Mouse (Mus musculus) layer of hippocampus, adult 2 months (tissue): ENCODE measurements around the gene Hipk1. TPM values are rescaled to one million over a fixed set of nuclear protein-coding genes. Genes with fewer than 3 reads are reported as not detected.
"Not testable (repeated sequence)": the region's sequence is repeated elsewhere in the genome, so short reads cannot be mapped to it uniquely, and the experiment has no call there.

Source experiments
- DNase-seq, 2 experiments: peaks; one replicate each; pipeline ENCODE4 v3.0.0; 2022; ENCODE audit warnings: low spot score in 2 of 2
- H3K27ac ChIP-seq: fragments of 200-600 bp; 2 replicates; pipeline ENCODE4 v1.8.1; 2022
- H3K4me3 ChIP-seq: fragments of 200-600 bp; 2 replicates; pipeline ENCODE4 v1.8.1; 2022; ENCODE audit warnings: mild to moderate bottlenecking
- CTCF ChIP-seq: fragments of 200-600 bp; conservative IDR thresholded peaks from 2 replicates; pipeline ENCODE4 v1.8.1; 2022; ENCODE audit warnings: antibody characterized with exemption, mild to moderate bottlenecking, moderate library complexity
- total RNA-seq, 2 experiments: library from RNA; stranded (reverse); gene quantifications; 2 replicates each; pipeline ENCODE4 v1.2.3; 2021

The Hipk1 gene
- total RNA-seq, 2 experiments from 2014 or later: 128 to 134 TPM

DNA sequence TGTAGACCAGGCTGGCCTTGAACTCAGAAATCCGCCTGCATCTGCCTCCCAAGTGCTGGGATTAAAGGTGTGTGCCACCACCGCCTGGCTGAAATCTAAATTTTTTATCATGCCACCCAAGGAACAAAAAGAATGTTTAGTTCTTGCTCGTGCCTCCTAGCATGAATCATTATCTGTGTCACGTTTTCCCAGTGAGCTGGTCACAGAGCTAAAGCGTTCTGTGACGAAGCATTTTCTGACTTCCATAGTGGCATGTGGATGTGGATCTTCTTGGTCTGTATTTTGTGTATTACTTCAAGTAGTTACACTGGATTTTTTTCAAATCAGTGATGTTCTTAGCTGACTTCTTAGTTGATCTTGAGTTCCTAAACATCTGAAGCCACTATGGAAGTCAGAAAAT is 19.6 kb upstream of the Hipk1 start:
- Histone ChIP-seq H3K27ac (no peak overlapping the region), H3K4me3 (no peak overlapping the region)
- TF ChIP-seq CTCF: no peak
- no peak for DNase-seq

DNA sequence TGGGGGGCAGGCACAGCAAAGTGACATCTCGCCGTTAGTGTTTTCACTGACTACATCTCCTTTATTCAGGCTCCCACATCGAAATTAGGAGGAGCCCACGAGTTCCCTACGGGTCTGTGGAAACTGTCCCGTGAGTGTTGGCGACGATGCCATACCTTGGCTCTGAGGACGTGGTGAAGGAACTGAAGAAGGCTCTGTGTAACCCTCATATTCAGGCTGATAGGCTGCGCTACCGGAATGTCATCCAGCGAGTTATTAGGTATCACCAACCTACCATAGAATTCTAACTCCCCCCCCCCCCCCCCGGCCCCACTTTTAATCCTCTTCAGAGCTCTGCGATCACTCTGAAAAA is 18.4 kb upstream of the Hipk1 start:
- no peak for TF ChIP-seq CTCF
- no peak for DNase-seq
- Histone ChIP-seq H3K27ac (peak overlapping the region; percentile 95), H3K4me3 (peak overlapping the region; percentile 97)

- H3K4me3 ChIP-seq: peak within 1 kb of the TSS; percentile 97
- peak; percentile 20 for TF ChIP-seq CTCF
Measured at GRCm38 (mm10) chr3:103808891-103809798, 17.8 kb upstream of the Hipk1 start, which contains the start of the genes Dclre1b, Ap4b1 and Gm43064. Gene Dclre1b, minus strand, starts transcription at chr3:103809444. Gene Ap4b1, plus strand, starts transcription at chr3:103809520. Gene Gm43064, plus strand, starts transcription at chr3:103809573.

DNA sequence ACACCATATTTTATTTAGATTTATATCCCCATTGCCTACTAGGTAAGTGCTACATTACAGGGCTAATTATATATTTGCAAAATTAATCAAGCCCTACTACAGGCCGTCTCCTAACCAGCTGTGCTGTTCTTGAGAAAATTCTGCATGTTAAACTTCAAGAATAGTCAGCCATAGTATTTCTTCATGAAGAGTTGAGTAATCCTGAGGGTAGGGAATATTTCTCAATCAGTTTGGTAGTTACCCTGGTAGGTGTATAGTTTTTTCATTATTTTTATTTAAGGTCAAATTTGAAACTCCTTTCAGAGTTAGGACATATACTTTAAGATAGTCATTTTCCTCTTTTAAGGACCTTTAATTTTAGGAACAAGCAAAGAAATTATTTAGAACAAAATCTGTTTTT is 14.3 kb upstream of the Hipk1 start:
- no peak for TF ChIP-seq CTCF
- DNase-seq: no peak
- Histone ChIP-seq H3K4me3 (no peak overlapping the region), H3K27ac (no peak overlapping the region)

More at GRCm38 (mm10) chr3:103808891-103809798, 17.8 kb upstream of the Hipk1 start, which contains the start of the genes Dclre1b, Ap4b1 and Gm43064:
- peak within 1 kb of the TSS; percentile 95 for H3K27ac ChIP-seq
- peak; percentile 85 to 87 for DNase-seq

DNA sequence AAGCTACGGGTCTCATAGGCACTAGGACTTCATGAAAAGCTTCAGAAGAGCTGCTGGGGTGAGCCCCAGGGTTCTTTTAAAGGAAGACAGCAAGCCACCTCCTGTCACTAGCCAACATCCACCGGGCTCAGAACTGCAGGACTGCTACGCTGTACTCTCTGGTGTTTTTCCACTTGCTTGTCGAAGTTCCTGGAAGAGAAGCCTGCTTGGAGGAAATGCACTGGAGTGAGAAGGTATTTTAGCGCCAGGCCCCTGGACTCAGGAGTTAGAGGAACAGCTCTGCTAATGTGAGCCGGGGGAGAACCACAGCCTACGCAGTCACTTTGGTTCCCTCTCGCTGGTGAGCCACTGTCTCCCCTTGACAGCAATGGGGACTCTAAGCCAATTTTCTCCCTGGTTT is 11.5 kb upstream of the Hipk1 start:
- no peak overlapping the region for H3K4me3 ChIP-seq
- DNase-seq: no peak
- H3K27ac ChIP-seq: peak overlapping the region; percentile 96
- no peak for TF ChIP-seq CTCF

- peak; percentile 52 to 67 for DNase-seq
- peak overlapping the region; percentile 22 for H3K4me3 ChIP-seq
- TF ChIP-seq CTCF: no peak
- H3K27ac ChIP-seq: peak overlapping the region; percentile 96
Measured at GRCm38 (mm10) chr3:103801631-103802531, 10.5 kb upstream of the Hipk1 start.

DNA sequence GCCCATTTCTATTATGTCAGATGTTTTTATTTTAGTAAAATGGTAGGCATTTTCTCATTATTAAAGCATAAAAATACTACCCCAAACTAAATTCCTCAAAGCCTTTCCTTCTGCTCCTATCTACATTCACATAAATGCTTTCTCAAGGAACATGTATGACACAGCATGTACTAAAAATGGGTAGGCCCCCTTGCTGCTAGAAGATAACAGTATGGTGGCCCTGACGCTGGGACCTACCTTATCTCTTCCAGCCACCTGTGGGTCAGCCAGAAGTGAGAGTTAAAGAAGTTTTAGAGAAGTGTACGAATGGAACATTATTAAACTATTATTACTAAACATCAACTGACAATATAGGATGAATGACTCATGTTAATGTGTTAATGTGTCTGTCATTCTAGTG is 8.1 kb upstream of the Hipk1 start:
- Histone ChIP-seq H3K4me3 (no peak overlapping the region), H3K27ac (no peak overlapping the region)
- no peak for TF ChIP-seq CTCF
- DNase-seq: no peak

DNA sequence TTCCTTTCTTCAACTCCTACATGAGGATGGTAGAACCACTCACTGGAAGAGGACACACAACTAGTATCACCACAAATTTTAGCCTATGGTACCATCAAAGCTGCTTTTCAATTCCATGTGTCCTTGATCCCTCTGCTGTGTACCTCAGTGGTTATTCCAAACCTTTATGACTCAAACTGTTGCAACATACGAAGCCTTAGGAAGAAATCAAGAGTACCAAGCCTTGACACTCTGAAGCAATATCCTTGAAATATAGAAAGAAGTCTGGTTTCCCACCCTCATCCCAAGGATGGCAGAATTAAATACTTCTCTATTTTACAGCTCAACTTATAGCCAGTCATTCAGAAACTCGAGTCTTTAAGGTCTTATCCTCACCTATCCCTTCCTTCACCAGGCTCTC is 5.0 kb upstream of the Hipk1 start:
- no peak for TF ChIP-seq CTCF
- no peak for DNase-seq

DNA sequence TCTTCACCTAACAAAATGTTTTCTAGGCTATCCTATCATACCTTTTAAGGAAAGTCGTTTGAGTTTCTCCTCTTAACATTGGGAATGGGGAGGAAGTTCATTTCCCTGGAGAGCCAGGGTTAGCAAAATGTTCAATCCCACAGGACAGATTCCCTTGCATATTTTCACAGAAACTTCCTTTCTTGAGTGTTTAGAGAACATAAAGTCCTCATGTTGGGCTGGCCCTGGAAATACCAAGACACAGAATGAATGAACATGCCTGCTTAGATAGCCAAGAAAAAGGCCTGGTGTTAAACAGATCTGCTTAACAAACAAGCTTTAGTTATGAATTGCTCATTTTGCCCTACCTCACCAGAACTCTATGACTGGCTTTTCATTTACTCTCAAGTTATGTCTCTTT is 1.2 kb upstream of the Hipk1 start:
- Histone ChIP-seq H3K4me3 (no peak overlapping the region), H3K27ac (no peak overlapping the region)
- TF ChIP-seq CTCF: no peak
- DNase-seq: no peak

More for the DNA sequence above, 5.0 kb upstream of the Hipk1 start:
- Histone ChIP-seq H3K27ac (no peak overlapping the region), H3K4me3 (no peak overlapping the region)

GRCm38 (mm10) chr3:103792111-103792406 is 696 bp upstream of the Hipk1 start:
- H3K27ac ChIP-seq: peak overlapping the region; percentile 99
- not testable (repeated sequence) for H3K4me3 ChIP-seq, DNase-seq

- peak overlapping the region; percentile 89 for H3K4me3 ChIP-seq
- DNase-seq: no peak
- TF ChIP-seq CTCF: no peak
- H3K27ac ChIP-seq: peak overlapping the region; percentile 99
Measured at GRCm38 (mm10) chr3:103790346-103791145, 817 bp downstream of the Hipk1 start.

DNA sequence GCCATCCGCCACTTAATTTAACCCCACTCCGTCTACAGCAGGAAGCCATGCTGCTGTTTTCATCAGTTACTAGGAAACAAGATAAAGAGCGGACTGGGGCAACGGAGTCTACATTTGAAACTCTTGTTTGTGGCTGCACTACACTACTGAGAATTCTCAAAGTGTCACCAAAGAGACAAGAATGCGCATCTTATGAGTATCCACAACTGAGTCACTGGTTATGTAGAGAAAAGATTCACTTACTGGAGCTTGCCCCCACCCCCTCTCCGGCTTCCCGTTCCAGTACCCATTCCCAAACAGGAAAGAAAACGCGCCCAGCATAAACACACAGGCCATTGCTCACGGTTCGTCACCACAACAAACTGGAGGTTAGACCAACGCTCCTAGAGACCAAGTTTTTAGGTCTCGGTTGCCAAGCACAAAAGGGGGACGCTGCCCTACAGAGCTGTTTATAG is 1.4 kb downstream of the Hipk1 start:
- H3K4me3 ChIP-seq: peak overlapping the region; percentile 89
- H3K27ac ChIP-seq: peak overlapping the region; percentile 99
- no peak for TF ChIP-seq CTCF
- no peak for DNase-seq

- Histone ChIP-seq H3K27ac (peak overlapping the region; percentile 99; the same call in 1 of the 2 replicates), H3K4me3 (peak overlapping the region; percentile 89; the same call in 1 of the 2 replicates)
- no peak for DNase-seq
- TF ChIP-seq CTCF: no peak
Measured at GRCm38 (mm10) chr3:103789096-103789495, 2.3 kb downstream of the Hipk1 start.
